In the genomic region with DNA sequence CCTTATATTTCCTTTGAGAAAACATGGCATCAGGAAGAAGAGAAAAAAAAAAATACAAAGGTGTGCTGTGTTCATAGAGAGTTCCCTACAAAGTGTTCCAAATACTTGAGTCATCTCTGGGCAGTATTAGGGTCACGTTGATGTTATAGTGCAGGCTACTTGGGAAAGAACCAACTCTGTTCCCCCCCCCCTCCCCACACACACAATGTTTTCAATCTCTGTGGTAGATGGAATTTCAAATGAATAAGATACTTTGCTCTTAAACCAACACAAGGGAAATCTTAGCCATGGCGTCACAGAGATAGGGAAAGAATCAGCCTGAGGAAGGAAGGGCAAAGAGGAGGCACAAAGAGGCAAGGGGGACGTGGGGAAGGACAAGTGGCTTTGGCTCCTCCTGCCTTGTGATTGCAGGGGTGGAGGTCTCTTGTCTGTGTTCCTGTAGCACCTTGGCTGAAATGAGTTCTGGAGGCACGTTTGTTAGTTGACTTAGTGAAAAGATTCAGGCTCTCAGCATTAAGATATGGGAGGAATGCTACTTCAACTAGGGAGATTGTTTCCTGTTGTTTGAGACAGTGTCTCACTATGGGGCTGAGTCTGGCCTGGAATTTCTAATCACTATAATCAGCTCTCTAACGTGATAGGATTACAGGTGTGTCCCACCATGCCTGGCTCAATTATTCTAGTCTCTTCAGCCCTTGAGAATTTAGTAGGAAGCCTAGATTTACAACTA, we compare ENCODE assay signal across 20 mouse cellular contexts.
DNase-seq lines count a peak whose midpoint lies in the region; ATAC-seq lines count a peak whose summit lies in the region.
"Had no signal": no experiment of that assay in that cellular context is flagged by ENCODE, and none has a peak within 500 bp of the region (broad histone marks: within the 10 kb centered on the region; RNA-seq: fewer than 3 reads in every experiment).

No protein-coding gene starts in this region.

- peak overlapping the region; percentile 51 to 71 for H3K27ac ChIP-seq in heart, embryonic 14.5 days (replicated peaks in 1 of 2; ENCODE audit: control insufficient read depth in 1 of 2, insufficient read depth in 1 of 2, low read depth in 2 of 2, low read length in 2 of 2)
- no peak overlapping the region for H3K27ac ChIP-seq in heart, embryonic 11.5 days (ENCODE audit: low read depth, low read length)
- peak overlapping the region; percentile 60 for H3K27ac ChIP-seq in lung, embryonic 15.5 days
- H3K27ac ChIP-seq: embryonic facial prominence, embryonic 12.5 days; heart, adult 2 months; left cerebral cortex, adult 2 months; liver, embryonic 13.5 days had no signal

- H3K4me3 ChIP-seq in heart, embryonic 14.5 days (ENCODE audit: control insufficient read depth in 1 of 2, insufficient read depth in 1 of 2, low read depth in 1 of 2, low read length in 2 of 2): no peak overlapping the region
- no peak overlapping the region for H3K4me3 ChIP-seq in heart, embryonic 11.5 days (ENCODE audit: low read depth, low read length)
- no peak overlapping the region for H3K4me3 ChIP-seq in lung, embryonic 15.5 days
- H3K4me3 ChIP-seq: embryonic facial prominence, embryonic 12.5 days; forebrain, embryonic 13.5 days; heart, adult 2 months; left cerebral cortex, adult 2 months; liver, embryonic 13.5 days had no signal

- peaks cover 20 to 41% of the 10 kb centered on the region in 2 experiments for H3K4me1 ChIP-seq in heart, embryonic 14.5 days (ENCODE audit: control insufficient read depth in 2 of 2, insufficient read depth in 2 of 2, low read length in 2 of 2)
- H3K4me1 ChIP-seq in heart, embryonic 11.5 days (ENCODE audit: control insufficient read depth, insufficient read depth, low read length): peaks cover 24% of the 10 kb centered on the region
- H3K4me1 ChIP-seq in lung, embryonic 15.5 days: peaks cover 29% of the 10 kb centered on the region

- H3K9me3 ChIP-seq in heart, embryonic 14.5 days (ENCODE audit: control insufficient read depth, low read length): no peaks in the 10 kb centered on the region
- H3K9me3 ChIP-seq in heart, embryonic 11.5 days (replicated peaks; ENCODE audit: control insufficient read depth, low read length): no peaks in the 10 kb centered on the region
- H3K9me3 ChIP-seq in lung, embryonic 15.5 days: no peaks in the 10 kb centered on the region
- H3K9me3 ChIP-seq: embryonic facial prominence, embryonic 12.5 days; forebrain, embryonic 13.5 days; liver, embryonic 13.5 days had no signal

- 10% methylated on average over 5 of the region's 5 CpGs for WGBS in heart, embryonic 14.5 days
- 20% methylated on average over 5 of the region's 5 CpGs for WGBS in heart, embryonic 11.5 days (ENCODE audit: insufficient replicate concordance)
- 42% methylated on average over 5 of the region's 5 CpGs for WGBS in lung, embryonic 15.5 days

- H3K9ac ChIP-seq in heart, embryonic 14.5 days (ENCODE audit: low read length): no peak overlapping the region
- no peak overlapping the region for H3K9ac ChIP-seq in heart, embryonic 11.5 days (ENCODE audit: low read depth, low read length)
- H3K9ac ChIP-seq in lung, embryonic 15.5 days: no peak overlapping the region
- H3K9ac ChIP-seq: embryonic facial prominence, embryonic 12.5 days; forebrain, embryonic 13.5 days; liver, embryonic 13.5 days had no signal

- ATAC-seq in heart, embryonic 14.5 days (ENCODE audit: insufficient number of reproducible peaks, insufficient read depth, low FRiP score, low read depth): 0 out of 2 replicates have a peak, but pooled peaks have one; percentile 32
- ATAC-seq in heart, embryonic 11.5 days (replicated peaks; ENCODE audit: insufficient number of reproducible peaks, low FRiP score, low TSS enrichment): no peak
- no peak for ATAC-seq in lung, embryonic 15.5 days (ENCODE audit: borderline replicate concordance, extremely low read depth, low FRiP score, low TSS enrichment)

- no peak for DNase-seq in lung, adult 18-20 months
- DNase-seq in 3134 (ENCODE audit: extremely low read depth, insufficient read length, low spot score): peak; percentile 10
- DNase-seq in Muller cell, postnatal 12 days (ENCODE audit: inconsistent ontology term): peak; percentile 53
- DNase-seq in frontal cortex, postnatal 10 days (ENCODE audit: low spot score in 2 of 2): no peak
- DNase-seq: adrenal gland, postnatal 14 days; cerebellum, adult 2 months; cerebellum, postnatal 25 days; gastrocnemius, postnatal 10 days; heart, adult 2 months; kidney, adult 2 months; liver, embryonic 13.5 days; lung, postnatal 36 days; right cerebral cortex, postnatal 14 days had no signal

- no peak overlapping the region for H3K4me2 ChIP-seq in heart, embryonic 14.5 days (ENCODE audit: low read length)
- no peak overlapping the region for H3K4me2 ChIP-seq in heart, embryonic 11.5 days
- no peak overlapping the region for H3K4me2 ChIP-seq in lung, embryonic 15.5 days
- H3K4me2 ChIP-seq: embryonic facial prominence, embryonic 12.5 days; forebrain, embryonic 13.5 days; hindbrain, embryonic 14.5 days; liver, embryonic 13.5 days had no signal

- H3K27me3 ChIP-seq in heart, embryonic 14.5 days (ENCODE audit: control insufficient read depth, insufficient read depth, low read length): no peaks in the 10 kb centered on the region
- no peaks in the 10 kb centered on the region for H3K27me3 ChIP-seq in heart, embryonic 11.5 days (ENCODE audit: control insufficient read depth, insufficient read depth, low read length)
- no peaks in the 10 kb centered on the region for H3K27me3 ChIP-seq in lung, embryonic 15.5 days
- H3K27me3 ChIP-seq: embryonic facial prominence, embryonic 12.5 days; forebrain, embryonic 13.5 days had no signal

- H3K36me3 ChIP-seq in heart, embryonic 14.5 days (ENCODE audit: control insufficient read depth, insufficient read depth, low read length): no peaks in the 10 kb centered on the region
- H3K36me3 ChIP-seq in heart, embryonic 11.5 days (ENCODE audit: control insufficient read depth, insufficient read depth, low read length): no peaks in the 10 kb centered on the region
- no peaks in the 10 kb centered on the region for H3K36me3 ChIP-seq in lung, embryonic 15.5 days
- H3K36me3 ChIP-seq: embryonic facial prominence, embryonic 12.5 days; liver, embryonic 13.5 days had no signal

Comparison
In these comparisons a context has a peak if more than half of its experiments do, and no peak if none do; other contexts are left out.
1. DNase-seq: peak in 3134 (single experiment) and Muller cell, postnatal 12 days (single experiment); none in lung, adult 18-20 months (0 of 2) and frontal cortex, postnatal 10 days (0 of 2).